Mouse (Mus musculus) kidney, adult 2 months (tissue): ENCODE measurements around the gene Shisa5.

ENCODE experiments used
- CTCF ChIP-seq: fragments of 200-500 bp; conservative IDR thresholded peaks from 2 replicates; pipeline ENCODE4 v1.5.1; 2011; ENCODE audit warnings: low read depth, mild to moderate bottlenecking, control low read depth, low read length, moderate library complexity, mixed read lengths; ENCODE audit not compliant: insufficient read depth, insufficient read length
- POLR2A ChIP-seq: fragments of 200-500 bp; IDR thresholded peaks from one replicate; pipeline ENCODE4 v1.6.1; 2011; ENCODE audit warnings: low read depth, low read length, control low read depth

- TF ChIP-seq POLR2A (no peak), CTCF (no peak)
These were observed 19.2 kb downstream of the Shisa5 start for GRCm38 (mm10) chr9:109057543-109057942.
